Comparison of ENCODE assay signal across 10 mouse cellular contexts in genomic region chr12:99973659-99974058, GRCm38 (mm10). TPM values are rescaled to one million over a fixed set of nuclear protein-coding genes. Genes with fewer than 3 reads are reported as not detected.
A peak's percentile ranks its signal among the peaks of the same experiment; 100 is the strongest.
DNase-seq lines count a peak whose midpoint lies in the region; ATAC-seq and TF ChIP-seq lines count a peak whose summit lies in the region.
"Had no signal": no experiment of that assay in that cellular context is flagged by ENCODE, and none has a peak within 500 bp of the region (broad histone marks: within the 10 kb centered on the region; RNA-seq: fewer than 3 reads in every experiment).

No protein-coding gene starts in this region.

- intact Hi-C loops in left cerebral cortex, adult 2 months (cut with DNase I), result no loop called here
- intact Hi-C loops in left cerebral cortex, postnatal 36 days (cut with DNase I), result no loop called here

- no peak overlapping the region for H3K4me3 ChIP-seq in left cerebral cortex, adult 2 months
- H3K4me3 ChIP-seq: heart, embryonic 15.5 days had no signal

- peak; percentile 49; the same call in 1 of the 2 replicates for ATAC-seq in megakaryocyte, adult 5-6 weeks (ENCODE audit: poor library complexity, severe bottlenecking)

- no peak overlapping the region for H3K27ac ChIP-seq in left cerebral cortex, adult 2 months
- H3K27ac ChIP-seq: heart, embryonic 15.5 days had no signal

- peak; percentile 35 for TF ChIP-seq CTCF in left cerebral cortex, adult 2 months (IDR thresholded peaks at IDR 0.05)

- no peak for DNase-seq in left cerebral cortex, adult 2 months (ENCODE audit: extremely low spot score in 1 of 2, low spot score in 2 of 2)
- DNase-seq in left cerebral cortex, postnatal 36 days (ENCODE audit: low spot score in 2 of 2), result no peak
- DNase-seq in CD4-positive helper T cell, adult 2 months (ENCODE audit: low read depth, low spot score), result peak; percentile 19
- DNase-seq in NIH3T3 (ENCODE audit: low read depth), result peak; percentile 28
- DNase-seq in adrenal gland, postnatal 4 days (ENCODE audit: low spot score in 2 of 2), result no peak
- no peak for DNase-seq in T-cell, adult 2 months (ENCODE audit: low spot score)
- DNase-seq: cerebellum, adult 9-10 months; kidney, adult 9 months had no signal

RNA-seq across cellular contexts. Expression of gene Kcnk13, which starts 9.4 kb away (rescaled TPM):
- 10 to 100 TPM in 1 of 2 experiments, 1 to 10 TPM in 1; 6.8 to 10.4 TPM for total RNA-seq in left cerebral cortex, adult 2 months (2021)
- total RNA-seq in left cerebral cortex, postnatal 36 days (2021), result 1 to 10 TPM; 7.5 to 8.2 TPM
- 0.16 and 0.23 TPM in 2 replicates for total RNA-seq in megakaryocyte, adult 5-6 weeks (2015)
- total RNA-seq in megakaryocyte, adult 5-6 weeks (2017), result 0.16 and 0.40 TPM in 2 replicates
- total RNA-seq in adrenal gland, postnatal 4 days (2021), result 1 to 10 TPM; 1.6 to 1.8 TPM

Comparison
In these comparisons a context has a peak if more than half of its experiments do, and no peak if none do; other contexts are left out.
1. DNase-seq: peak in CD4-positive helper T cell, adult 2 months (single experiment) and NIH3T3 (single experiment); none in left cerebral cortex, adult 2 months (0 of 2), left cerebral cortex, postnatal 36 days (0 of 2), adrenal gland, postnatal 4 days (0 of 2) and T-cell, adult 2 months (single experiment).